Mouse (Mus musculus): ENCODE measurements around the gene Scn9a.

Scn9a gene

GRCm38 (mm10) chr2:66462458-66462857, 172.3 kb downstream of the Scn9a start:
- peak; percentile 34 for DNase-seq (ENCODE audit: low read depth)

GRCm38 (mm10) chr2:66440711-66441110, 194.1 kb downstream of the Scn9a start, which contains the start of gene Scn1a:
Scn1a (minus strand) TSS chr2:66440840.
- no peak for DNase-seq (ENCODE audit: low read depth)

- DNase-seq (ENCODE audit: low read depth): no peak
Measured at GRCm38 (mm10) chr2:66439764-66440471, 194.8 kb downstream of the Scn9a start.

DNA sequence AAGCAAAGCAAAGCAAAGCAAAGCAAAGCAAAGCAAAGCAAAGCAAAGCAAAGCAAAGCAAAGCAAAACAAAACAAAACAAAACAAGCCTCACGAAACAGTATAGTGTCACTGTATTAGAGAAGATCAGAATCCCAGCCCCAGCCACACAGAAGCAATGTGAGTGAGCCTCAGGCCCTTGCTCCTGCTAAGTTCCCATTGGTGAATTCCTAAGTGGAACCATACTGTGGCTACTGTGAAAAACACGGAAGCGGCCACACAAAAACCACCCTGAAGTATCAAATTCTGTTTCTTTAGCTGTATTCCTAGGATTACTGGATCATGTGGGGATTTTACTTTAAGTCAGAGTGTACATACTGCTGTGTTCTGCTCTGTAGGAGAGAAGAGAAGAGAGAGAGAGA, 198.5 kb downstream of the Scn9a start:
- DNase-seq (ENCODE audit: low read depth): no peak
